Mouse (Mus musculus): ENCODE measurements at regions not wholly inside any gene's neighbourhood (a gene's known extent, or its start where the extent isn't known, plus 50 kb on each side); places are given as distances from the start of the nearest gene placed in this dataset.

GRCm38 (mm10) chr2:105612051-105612664, 56.5 kb upstream of the Pax6 start:
- Histone ChIP-seq H3K36me3 (ENCODE audit: insufficient read depth, low read length) (no peaks in the 10 kb centered on the region), H3K4me2 (replicated peaks; ENCODE audit: low read depth, low read length) (no peak overlapping the region), H3K4me3 (ENCODE audit: low read depth, low read length) (no peak overlapping the region), H3K27me3 (replicated peaks; ENCODE audit: insufficient read depth, low read length) (no peaks in the 10 kb centered on the region), H3K4me1 (ENCODE audit: insufficient read depth, low read depth, low read length) (no peaks in the 10 kb centered on the region), H3K9me3 (ENCODE audit: low read length) (no peaks in the 10 kb centered on the region), H3K27ac (ENCODE audit: low read length) (no peak overlapping the region), H3K9ac (replicated peaks; ENCODE audit: low read depth) (no peak overlapping the region)
- DNase-seq (ENCODE audit: low spot score), result no peak
- TF ChIP-seq CTCF (IDR thresholded peaks at IDR 0.05), result no peak
- TF ChIP-seq EP300 (IDR thresholded peaks at IDR 0.05), result no peak
- ATAC-seq, result no peak
- 11% methylated on average over 21 of the region's 21 CpGs for WGBS

- Histone ChIP-seq H3K36me3 (ENCODE audit: insufficient read depth, low read length) (no peaks in the 10 kb centered on the region), H3K27ac (ENCODE audit: low read length) (no peak overlapping the region), H3K4me3 (ENCODE audit: low read depth, low read length) (no peak overlapping the region), H3K27me3 (replicated peaks; ENCODE audit: insufficient read depth, low read length) (no peaks in the 10 kb centered on the region), H3K9ac (replicated peaks; ENCODE audit: low read depth) (no peak overlapping the region), H3K4me2 (replicated peaks; ENCODE audit: low read depth, low read length) (no peak overlapping the region), H3K9me3 (ENCODE audit: low read length) (no peaks in the 10 kb centered on the region), H3K4me1 (ENCODE audit: insufficient read depth, low read depth, low read length) (no peaks in the 10 kb centered on the region)
- TF ChIP-seq CTCF (IDR thresholded peaks at IDR 0.05) (no peak), EP300 (IDR thresholded peaks at IDR 0.05) (no peak)
- ATAC-seq, result no peak
- WGBS, result 41% methylated on average over 7 of the region's 7 CpGs
- DNase-seq (ENCODE audit: low spot score), result no peak
Observed at GRCm38 (mm10) chr2:105612706-105613105, 56.0 kb upstream of the Pax6 start.

- TF ChIP-seq CTCF (IDR thresholded peaks at IDR 0.05) (no peak), EP300 (IDR thresholded peaks at IDR 0.05) (no peak)
- no peak overlapping the region for H3K4me2 ChIP-seq (replicated peaks; ENCODE audit: low read depth, low read length)
- H3K9me3 ChIP-seq (ENCODE audit: low read length), result no peaks in the 10 kb centered on the region
- DNase-seq (ENCODE audit: low spot score), result no peak
- no peaks in the 10 kb centered on the region for H3K27me3 ChIP-seq (replicated peaks; ENCODE audit: insufficient read depth, low read length)
- 58% methylated on average over 6 of the region's 6 CpGs for WGBS
- no peaks in the 10 kb centered on the region for H3K36me3 ChIP-seq (ENCODE audit: insufficient read depth, low read length)
- no peak overlapping the region for H3K27ac ChIP-seq (ENCODE audit: low read length)
- no peaks in the 10 kb centered on the region for H3K4me1 ChIP-seq (ENCODE audit: insufficient read depth, low read depth, low read length)
- no peak overlapping the region for H3K4me3 ChIP-seq (ENCODE audit: low read depth, low read length)
- H3K9ac ChIP-seq (replicated peaks; ENCODE audit: low read depth), result no peak overlapping the region
- no peak for ATAC-seq
Observed at GRCm38 (mm10) chr2:105613243-105613642, 55.5 kb upstream of the Pax6 start.

- DNase-seq (ENCODE audit: low spot score) (peak; percentile 25), ATAC-seq (no peak)
- Histone ChIP-seq H3K4me3 (ENCODE audit: low read depth, low read length) (no peak overlapping the region), H3K9me3 (ENCODE audit: low read length) (no peaks in the 10 kb centered on the region), H3K9ac (replicated peaks; ENCODE audit: low read depth) (no peak overlapping the region), H3K36me3 (ENCODE audit: insufficient read depth, low read length) (no peaks in the 10 kb centered on the region), H3K4me1 (ENCODE audit: insufficient read depth, low read depth, low read length) (no peaks in the 10 kb centered on the region), H3K4me2 (replicated peaks; ENCODE audit: low read depth, low read length) (peak overlapping the region; percentile 41), H3K27ac (ENCODE audit: low read length) (no peak overlapping the region), H3K27me3 (replicated peaks; ENCODE audit: insufficient read depth, low read length) (no peaks in the 10 kb centered on the region)
- TF ChIP-seq CTCF (IDR thresholded peaks at IDR 0.05) (peak; percentile 55), EP300 (IDR thresholded peaks at IDR 0.05) (no peak)
- 35% methylated on average over 18 of the region's 18 CpGs for WGBS
Observed at GRCm38 (mm10) chr2:105615891-105616733, 52.6 kb upstream of the Pax6 start.
